Mouse (Mus musculus) neutrophil, adult 65 days (primary cell): ENCODE measurements around the gene Ifi47. TPM values are rescaled to one million over a fixed set of nuclear protein-coding genes. Genes with fewer than 3 reads are reported as not detected.

Source experiments
- total RNA-seq: library from RNA; stranded (reverse); gene quantifications from 2 replicates; pipeline ENCODE4 v1.2.4, GENCODE M21; 2023

Gene Ifi47
- total RNA-seq: 7.0 and 11.5 TPM in 2 replicates

GRCm38 (mm10) chr11:49076001-49076757, at the start of gene Ifi47:
Gene Ifi47, plus strand, starts transcription at chr11:49076587.

GRCm38 (mm10) chr11:49051093-49051891, 25.1 kb upstream of the Ifi47 start, which contains the start of gene 9930111J21Rik2:
Gene 9930111J21Rik2, minus strand, starts transcription at chr11:49051242.

GRCm38 (mm10) chr11:49063713-49064469, 12.5 kb upstream of the Ifi47 start, which contains the start of gene Tgtp2:
Gene Tgtp2, minus strand, starts transcription at chr11:49064206.

GRCm38 (mm10) chr11:49114774-49115173, 38.4 kb downstream of the Ifi47 start, which contains the start of gene Olfr1396:
Gene Olfr1396, minus strand, starts transcription at chr11:49114874.

GRCm38 (mm10) chr11:49141974-49142373, 65.6 kb downstream of the Ifi47 start, which contains the start of gene Olfr1395:
Gene Olfr1395, plus strand, starts transcription at chr11:49142274.

Other genes with a start within 250 kb of the Ifi47 start
- gene Gm12184, start 249.9 kb upstream of the Ifi47 start, total RNA-seq: 0.66 and 0.95 TPM in 2 replicates
- 11.6 and 16.1 TPM in 2 replicates for gene Irgm1, start 204.9 kb upstream of the Ifi47 start, total RNA-seq
- 0.79 and 2.0 TPM in 2 replicates for gene Gm5431, start 174.4 kb upstream of the Ifi47 start, total RNA-seq
- 13.1 and 13.2 TPM in 2 replicates for gene Psme2b, start 130.4 kb upstream of the Ifi47 start, total RNA-seq
- gene Olfr56, start 97.7 kb upstream of the Ifi47 start, total RNA-seq: 0.16 and 0.18 TPM in 2 replicates
- 23.7 and 28.4 TPM in 2 replicates for gene 9930111J21Rik1, start 97.2 kb upstream of the Ifi47 start, total RNA-seq
- gene Gm12185, start 84.4 kb upstream of the Ifi47 start, total RNA-seq: 0.38 and 0.70 TPM in 2 replicates
- 0.25 TPM in 1 of 2 replicates, not detected in the other for gene Tgtp1, start 82.4 kb upstream of the Ifi47 start, total RNA-seq
- gene 9930111J21Rik2, start 25.3 kb upstream of the Ifi47 start, total RNA-seq: 31.0 and 31.9 TPM in 2 replicates
- 0.25 and 0.52 TPM in 2 replicates for gene Tgtp2, start 12.4 kb upstream of the Ifi47 start, total RNA-seq
- gene Olfr1396, start 38.3 kb downstream of the Ifi47 start, total RNA-seq: not detected in 2 replicates
- gene Olfr1395, start 65.7 kb downstream of the Ifi47 start, total RNA-seq: not detected in 2 replicates
- not detected in 2 replicates for gene Olfr1394, start 77.8 kb downstream of the Ifi47 start, total RNA-seq
- gene Btnl9, start 110.6 kb downstream of the Ifi47 start, total RNA-seq: 1.6 and 2.3 TPM in 2 replicates
- 60.9 and 83.2 TPM in 2 replicates for gene Zfp62, start 126.7 kb downstream of the Ifi47 start, total RNA-seq
- gene Mgat1, start 167.6 kb downstream of the Ifi47 start, total RNA-seq: 58.0 and 75.5 TPM in 2 replicates
- gene Olfr1393, start 201.7 kb downstream of the Ifi47 start, total RNA-seq: 0.32 TPM in 1 of 2 replicates, not detected in the other
- not detected in 2 replicates for gene Olfr1392, start 208.7 kb downstream of the Ifi47 start, total RNA-seq
- not detected in 2 replicates for gene Olfr10, start 228.2 kb downstream of the Ifi47 start, total RNA-seq
- gene Olfr1391, start 246.2 kb downstream of the Ifi47 start, total RNA-seq: not detected in 2 replicates